Mouse (Mus musculus) forebrain, embryonic 11.5 days (tissue): ENCODE measurements around the gene Ephb2. TPM values are rescaled to one million over a fixed set of nuclear protein-coding genes. Genes with fewer than 3 reads are reported as not detected.
A peak's percentile ranks its signal among the peaks of the same experiment; 100 is the strongest.

Source experiments
- ATAC-seq: fragments of 200-750 bp; cut with Nextera tagmentation; replicated peaks from 2 replicates; pipeline ENCODE4 v1.8.0; 2017; ENCODE audit warnings: moderate TSS enrichment; ENCODE audit not compliant: low FRiP score
- DNase-seq: peaks from one replicate; pipeline ENCODE4 v3.0.0-alpha.2; 2017; ENCODE audit warnings: low spot score
- H3K27ac ChIP-seq: fragments of 300-500 bp; sonication (generic); 2 replicates; pipeline ENCODE4 v1.5.1; 2014; ENCODE audit warnings: low read depth, low read length
- H3K27me3 ChIP-seq: fragments of 300-500 bp; sonication (generic); 2 replicates; pipeline ENCODE4 v1.6.1; 2014; ENCODE audit warnings: mild to moderate bottlenecking, low read length, mixed read lengths; ENCODE audit not compliant: control insufficient read depth, insufficient read depth
- H3K36me3 ChIP-seq: fragments of 300-500 bp; sonication (generic); 2 replicates; pipeline ENCODE4 v1.6.1; 2014; ENCODE audit warnings: mild to moderate bottlenecking, low read length, moderate library complexity, mixed read lengths; ENCODE audit not compliant: control insufficient read depth, insufficient read depth
- H3K4me1 ChIP-seq: fragments of 300-500 bp; sonication (generic); replicated peaks from 2 replicates; pipeline ENCODE4 v1.6.1; 2014; ENCODE audit warnings: low read length, mixed read lengths; ENCODE audit not compliant: control insufficient read depth, insufficient read depth
- H3K4me2 ChIP-seq: fragments of 300-500 bp; sonication (generic); 2 replicates; pipeline ENCODE4 v1.6.1; 2014; ENCODE audit warnings: low read depth, mild to moderate bottlenecking, low read length, moderate library complexity, mixed read lengths; ENCODE audit not compliant: severe bottlenecking
- H3K4me3 ChIP-seq: fragments of 300-500 bp; sonication (generic); 2 replicates; pipeline ENCODE4 v1.5.1; 2014; ENCODE audit warnings: low read depth, low read length
- H3K9ac ChIP-seq: fragments of 300-500 bp; sonication (generic); 2 replicates; pipeline ENCODE4 v1.6.1; 2014; ENCODE audit warnings: low read length
- H3K9me3 ChIP-seq: fragments of 300-500 bp; sonication (generic); 2 replicates; pipeline ENCODE4 v1.6.1; 2016; ENCODE audit warnings: low read length, mixed read lengths; ENCODE audit not compliant: control insufficient read depth
- WGBS: fragments of 180-500 bp; shearing (Covaris S2); extraction: QIAGEN DNeasy Blood & Tissue Kit; methylation state at CpG from one replicate; pipeline ENCODE4 v1.1.7; 2014; 5-methylcytosine and 5-hydroxymethylcytosine counted together
- polyA plus RNA-seq: library from polyadenylated mRNA; unstranded; fragments of >200 nt; fragmentation: Nextera tagmentation; extraction: Ambion mirVana; gene quantifications from 2 replicates; pipeline ENCODE4 v1.2.1, GENCODE M21; 2014

Ephb2 gene
- polyA plus RNA-seq, 1 experiment from 2014 or later = 36.9 TPM

DNA sequence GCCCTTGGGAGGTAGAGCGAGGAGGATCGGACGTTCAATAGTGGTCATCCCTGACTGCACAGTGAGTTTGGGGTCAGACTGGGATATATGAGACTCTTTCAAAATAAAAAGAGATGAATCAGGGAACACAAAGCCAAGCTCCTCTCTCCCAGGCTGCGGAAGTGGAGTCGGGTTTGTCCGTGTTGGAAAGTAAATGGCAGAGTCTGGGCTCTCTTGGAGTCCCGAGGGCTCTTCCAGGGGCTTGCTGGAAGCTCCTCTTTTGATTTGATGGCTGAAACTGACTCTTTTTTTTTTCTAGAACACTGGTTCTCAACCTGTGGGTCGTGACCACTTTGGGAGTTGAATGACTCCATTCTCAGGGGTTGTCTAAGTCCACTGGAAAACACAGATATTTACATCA is 185.5 kb downstream of the Ephb2 start:
- H3K9ac ChIP-seq = no peak overlapping the region
- H3K9me3 ChIP-seq = peaks cover 2% of the 10 kb centered on the region; the same call in 1 of the 2 replicates
- WGBS = 81% methylated on average over 8 of the region's 8 CpGs
- no peaks in the 10 kb centered on the region for H3K27me3 ChIP-seq
- DNase-seq (no peak), ATAC-seq (no peak)
- no peak overlapping the region for H3K4me3 ChIP-seq
- H3K27ac ChIP-seq = no peak overlapping the region
- H3K4me1 ChIP-seq = peaks cover 16% of the 10 kb centered on the region; the same call in 1 of the 2 replicates
- no peak overlapping the region for H3K4me2 ChIP-seq
- peaks cover under 1% of the 10 kb centered on the region; the same call in 1 of the 2 replicates for H3K36me3 ChIP-seq

DNA sequence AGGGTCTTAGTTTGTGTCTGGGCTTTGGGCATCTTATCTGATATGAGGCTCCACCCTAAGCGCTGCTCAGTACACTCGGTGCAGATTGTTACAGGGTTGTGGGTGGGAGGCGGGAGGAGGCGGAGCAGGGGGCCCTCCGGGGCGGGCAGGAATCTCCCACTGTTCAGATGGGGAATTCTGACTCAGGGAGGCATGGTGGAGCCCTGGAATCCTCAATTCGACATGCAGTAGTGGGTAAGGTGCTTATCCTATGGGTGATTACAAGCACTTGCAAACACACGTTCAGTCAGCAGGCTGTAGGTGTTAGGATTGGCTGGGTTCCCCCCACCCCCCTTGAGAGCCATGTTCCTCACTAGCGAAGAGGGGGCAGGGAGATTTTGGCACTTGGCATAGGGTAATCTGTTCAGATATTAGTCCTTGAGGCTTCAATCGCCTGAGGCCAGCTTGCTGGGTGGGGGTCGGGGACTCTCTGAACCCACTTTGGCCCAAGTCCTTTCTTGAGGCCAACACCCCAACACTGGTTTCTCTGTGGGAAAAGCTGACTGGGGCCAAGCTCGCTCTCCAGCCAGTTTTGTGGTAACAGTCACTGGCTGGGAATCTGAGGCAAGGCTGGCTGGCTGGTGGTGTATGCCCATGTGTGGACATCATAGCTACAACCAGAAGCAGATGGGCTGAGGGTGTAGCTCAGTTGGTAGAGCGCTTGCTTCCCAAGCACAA is 186.2 kb downstream of the Ephb2 start:
- Histone ChIP-seq H3K9ac (no peak overlapping the region), H3K36me3 (no peaks in the 10 kb centered on the region; the same call in 1 of the 2 replicates), H3K9me3 (peaks cover 2% of the 10 kb centered on the region; the same call in 1 of the 2 replicates), H3K27ac (no peak overlapping the region), H3K27me3 (no peaks in the 10 kb centered on the region), H3K4me3 (no peak overlapping the region), H3K4me1 (peaks cover 16% of the 10 kb centered on the region; the same call in 1 of the 2 replicates), H3K4me2 (no peak overlapping the region)
- DNase-seq = no peak
- 44% methylated on average over 13 of the region's 13 CpGs for WGBS
- ATAC-seq = no peak

DNA sequence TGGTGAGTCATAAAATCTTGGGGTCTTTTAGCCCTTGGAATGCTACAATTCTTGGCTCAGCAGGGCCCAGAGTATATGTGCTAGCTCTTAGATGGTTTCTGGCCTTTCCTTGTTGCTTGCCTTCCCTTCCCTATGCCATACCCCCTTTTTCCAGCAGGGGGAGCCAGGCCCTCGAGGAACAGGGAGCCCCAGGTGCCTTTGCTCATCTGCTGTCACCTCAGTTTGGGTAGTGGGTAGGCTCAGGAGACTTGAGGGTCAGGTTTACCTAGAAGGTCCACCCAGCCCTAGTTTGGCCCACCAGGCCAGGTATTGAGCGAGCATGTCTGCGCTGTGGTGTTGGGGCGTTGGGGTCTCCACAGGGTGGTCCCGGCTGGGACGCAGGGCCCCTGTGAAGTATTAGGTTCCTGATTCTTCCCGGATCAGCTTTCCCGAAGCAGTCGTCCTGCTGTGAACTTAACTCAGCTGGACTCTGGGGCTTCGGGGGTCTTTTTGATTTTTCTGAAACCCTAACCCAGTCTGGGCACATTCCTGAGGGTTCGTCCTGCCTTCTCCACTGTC is 186.8 kb downstream of the Ephb2 start:
- no peaks in the 10 kb centered on the region for H3K27me3 ChIP-seq
- H3K9me3 ChIP-seq = peaks cover 2% of the 10 kb centered on the region; the same call in 1 of the 2 replicates
- 15% methylated on average over 11 of the region's 11 CpGs for WGBS
- no peak overlapping the region for H3K27ac ChIP-seq
- no peak overlapping the region for H3K9ac ChIP-seq
- peak; percentile 92 for DNase-seq
- peak overlapping the region; percentile 15; the same call in 1 of the 2 replicates for H3K4me2 ChIP-seq
- peak; percentile 44 for ATAC-seq
- H3K36me3 ChIP-seq = no peaks in the 10 kb centered on the region; the same call in 1 of the 2 replicates
- no peak overlapping the region for H3K4me3 ChIP-seq
- peaks cover 16% of the 10 kb centered on the region; the same call in 1 of the 2 replicates for H3K4me1 ChIP-seq

DNA sequence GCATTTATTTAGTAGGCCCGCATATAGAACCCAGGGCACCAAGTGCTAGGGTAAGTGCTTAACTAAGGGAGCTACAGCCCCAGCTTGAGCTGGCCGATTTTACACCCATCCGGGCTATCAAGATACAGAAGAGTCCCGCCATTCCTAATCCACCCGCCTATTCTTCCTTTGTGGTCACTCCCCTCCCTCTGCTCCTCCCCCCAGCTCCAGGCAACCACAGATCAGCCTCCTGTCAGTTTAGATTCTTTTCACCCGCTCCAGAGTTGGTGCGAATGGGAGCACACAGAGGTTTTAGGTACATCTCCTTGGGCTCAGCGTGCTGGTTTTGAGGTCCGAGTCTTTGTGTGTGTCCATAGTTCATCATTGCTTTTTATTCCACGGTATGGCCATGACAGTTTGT is 196.9 kb downstream of the Ephb2 start:
- DNase-seq (peak; percentile 75), ATAC-seq (peak; percentile 56; the same call in 1 of the 2 replicates)
- Histone ChIP-seq H3K9ac (peak overlapping the region; percentile 39), H3K27me3 (peaks cover 22% of the 10 kb centered on the region), H3K4me2 (peak overlapping the region; percentile 37; the same call in 1 of the 2 replicates), H3K4me3 (no peak overlapping the region), H3K9me3 (no peaks in the 10 kb centered on the region), H3K4me1 (peaks cover 16% of the 10 kb centered on the region), H3K36me3 (no peaks in the 10 kb centered on the region), H3K27ac (no peak overlapping the region)
- 4% methylated on average over 10 of the region's 10 CpGs for WGBS

DNA sequence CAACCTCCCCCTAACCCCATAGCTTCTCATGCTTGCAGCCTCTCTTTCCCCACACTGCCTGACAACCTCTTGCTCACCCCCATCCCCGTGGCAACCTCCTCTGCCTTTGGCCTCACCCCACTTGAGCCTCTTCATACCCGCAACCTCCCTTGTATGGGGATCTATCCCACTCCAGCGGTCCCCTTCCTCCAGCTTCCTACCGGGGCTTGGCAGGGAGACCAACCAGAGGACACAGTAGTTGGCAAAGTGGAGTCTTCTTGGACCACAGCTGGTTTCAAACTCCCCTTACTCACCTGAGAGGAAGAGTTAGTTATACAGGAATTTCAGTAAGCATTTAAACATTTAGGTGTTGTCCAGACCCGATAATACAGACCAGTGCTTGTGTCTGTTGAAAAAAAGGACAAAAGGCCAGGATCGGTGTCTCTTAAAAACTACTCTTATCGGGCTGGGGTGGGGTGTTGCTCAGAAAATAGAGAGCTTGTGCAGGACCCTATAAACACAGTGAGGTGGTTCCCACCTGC is 197.5 kb downstream of the Ephb2 start:
- Histone ChIP-seq H3K9me3 (no peaks in the 10 kb centered on the region), H3K36me3 (no peaks in the 10 kb centered on the region), H3K27me3 (peaks cover 22% of the 10 kb centered on the region), H3K4me1 (peaks cover 16% of the 10 kb centered on the region), H3K9ac (peak overlapping the region; percentile 39), H3K4me3 (no peak overlapping the region), H3K4me2 (peak overlapping the region; percentile 89; the same call in 1 of the 2 replicates), H3K27ac (no peak overlapping the region)
- DNase-seq = no peak
- WGBS = 25% methylated on average over 7 of the region's 7 CpGs
- peak; percentile 37 for ATAC-seq

DNA sequence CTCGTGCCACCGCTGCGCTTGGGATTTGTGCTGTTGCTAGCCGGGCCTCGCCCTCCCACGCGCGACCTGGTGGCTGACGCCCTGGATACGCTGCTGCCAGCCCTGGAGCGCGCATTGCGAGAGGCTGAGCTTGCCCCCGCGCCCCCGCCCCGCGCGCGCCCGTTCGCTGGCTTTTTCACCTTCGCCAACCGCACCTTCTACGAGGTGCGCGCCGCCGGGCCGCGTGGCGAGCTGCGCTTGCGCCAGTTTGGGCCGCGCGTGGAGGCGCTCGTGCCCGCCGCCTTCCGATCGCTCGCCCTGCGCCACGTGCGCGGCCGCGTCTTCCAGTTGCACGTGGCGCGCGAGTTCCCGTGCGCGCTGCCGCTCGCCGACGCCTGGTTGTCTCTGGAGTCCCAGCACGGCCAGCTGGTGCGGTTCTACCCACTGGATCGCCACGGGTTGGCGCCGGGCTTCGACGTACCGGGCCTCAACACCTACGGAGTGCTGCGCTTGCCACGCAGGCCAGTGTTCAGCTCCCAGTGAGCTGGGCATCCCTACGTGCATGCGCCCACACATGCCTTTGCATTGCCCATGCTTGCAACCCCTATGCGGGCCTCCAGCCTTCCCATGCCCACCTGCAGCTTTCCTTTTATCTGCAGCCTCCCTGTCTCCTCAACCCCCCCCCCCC is 198.1 kb downstream of the Ephb2 start:
- Histone ChIP-seq H3K4me2 (peak overlapping the region; percentile 89), H3K36me3 (no peaks in the 10 kb centered on the region), H3K4me3 (peak overlapping the region; percentile 45), H3K4me1 (peaks cover 16% of the 10 kb centered on the region), H3K27ac (no peak overlapping the region), H3K9ac (peak overlapping the region; percentile 49), H3K27me3 (peaks cover 22% of the 10 kb centered on the region), H3K9me3 (no peaks in the 10 kb centered on the region)
- 3% methylated on average over 72 of the region's 76 CpGs for WGBS
- DNase-seq = peak; percentile 73
- ATAC-seq = peak; percentile 35

DNA sequence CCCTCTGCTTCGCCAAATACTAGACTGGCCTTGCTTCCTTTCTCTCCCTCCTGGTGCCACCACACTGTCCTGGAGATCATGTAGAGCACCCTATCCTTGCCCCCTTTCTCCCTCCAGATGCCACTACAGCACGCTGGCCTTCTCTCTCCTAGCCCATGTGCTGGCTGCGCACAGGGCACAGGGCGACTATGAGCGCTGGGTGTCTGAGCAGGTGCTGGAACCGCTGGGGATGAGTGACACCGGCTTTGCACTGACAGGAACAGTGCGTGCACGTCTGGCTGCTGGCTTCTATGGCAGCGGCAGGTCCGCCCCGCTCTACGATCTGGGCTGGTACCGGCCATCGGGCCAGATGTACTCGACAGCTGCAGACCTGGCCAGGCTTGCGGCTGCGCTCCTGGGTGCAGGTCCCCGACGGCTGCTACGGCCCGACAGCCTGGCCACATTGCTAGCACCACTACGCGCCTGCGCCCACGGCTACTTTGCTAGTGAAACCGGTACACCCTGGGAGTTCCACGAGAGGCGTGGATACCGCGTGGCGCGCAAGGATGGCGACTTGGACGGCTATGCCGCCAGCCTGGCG is 198.7 kb downstream of the Ephb2 start:
- H3K4me3 ChIP-seq = peak overlapping the region; percentile 45
- no peaks in the 10 kb centered on the region for H3K36me3 ChIP-seq
- ATAC-seq (0 out of 2 replicates have a peak, but pooled peaks have one; percentile 13), DNase-seq (no peak)
- peak overlapping the region; percentile 89 for H3K4me2 ChIP-seq
- no peaks in the 10 kb centered on the region for H3K9me3 ChIP-seq
- peak overlapping the region; percentile 49 for H3K9ac ChIP-seq
- peaks cover 16% of the 10 kb centered on the region for H3K4me1 ChIP-seq
- H3K27me3 ChIP-seq = peaks cover 22% of the 10 kb centered on the region
- H3K27ac ChIP-seq = no peak overlapping the region
- WGBS = 22% methylated on average over 37 of the region's 37 CpGs

DNA sequence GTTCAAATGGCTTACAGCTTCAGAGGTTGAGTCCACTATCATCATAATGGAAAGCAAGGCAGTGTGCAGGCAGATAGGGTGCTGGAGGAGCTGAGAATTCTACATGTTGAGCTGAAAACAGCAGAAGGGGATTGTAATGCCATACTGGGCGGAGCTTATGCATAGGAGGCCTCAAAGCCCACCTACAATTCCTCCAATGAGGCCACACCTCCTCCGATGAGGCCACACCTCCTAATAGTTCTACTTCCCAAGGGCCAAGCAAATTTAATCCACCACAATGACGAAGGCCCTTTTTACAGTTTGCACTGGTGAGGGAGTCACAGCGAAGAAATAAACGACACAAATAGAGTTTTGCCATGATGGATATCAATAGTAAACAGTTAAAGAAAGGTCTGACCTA is 199.3 kb downstream of the Ephb2 start:
- peaks cover 22% of the 10 kb centered on the region for H3K27me3 ChIP-seq
- WGBS = 64% methylated on average over 5 of the region's 5 CpGs

More for the DNA sequence above, 199.3 kb downstream of the Ephb2 start:
- H3K36me3 ChIP-seq = no peaks in the 10 kb centered on the region
- no peak overlapping the region for H3K4me3 ChIP-seq
- ATAC-seq (no peak), DNase-seq (no peak)
- no peak overlapping the region for H3K9ac ChIP-seq
- no peaks in the 10 kb centered on the region for H3K9me3 ChIP-seq
- peaks cover 16% of the 10 kb centered on the region for H3K4me1 ChIP-seq
- no peak overlapping the region for H3K4me2 ChIP-seq
- H3K27ac ChIP-seq = no peak overlapping the region
